Mouse (Mus musculus) ES-Bruce4 (cell line): ENCODE measurements around the gene Dpy30.

Experiments
- CTCF ChIP-seq: IDR thresholded peaks from one replicate; pipeline ENCODE4 v1.8.1; 2011; ENCODE audit warnings: low read depth, low read length
- POLR2A ChIP-seq: IDR thresholded peaks from one replicate; pipeline ENCODE4 v1.8.1; 2011; ENCODE audit warnings: low read length; ENCODE audit not compliant: insufficient read depth

DNA sequence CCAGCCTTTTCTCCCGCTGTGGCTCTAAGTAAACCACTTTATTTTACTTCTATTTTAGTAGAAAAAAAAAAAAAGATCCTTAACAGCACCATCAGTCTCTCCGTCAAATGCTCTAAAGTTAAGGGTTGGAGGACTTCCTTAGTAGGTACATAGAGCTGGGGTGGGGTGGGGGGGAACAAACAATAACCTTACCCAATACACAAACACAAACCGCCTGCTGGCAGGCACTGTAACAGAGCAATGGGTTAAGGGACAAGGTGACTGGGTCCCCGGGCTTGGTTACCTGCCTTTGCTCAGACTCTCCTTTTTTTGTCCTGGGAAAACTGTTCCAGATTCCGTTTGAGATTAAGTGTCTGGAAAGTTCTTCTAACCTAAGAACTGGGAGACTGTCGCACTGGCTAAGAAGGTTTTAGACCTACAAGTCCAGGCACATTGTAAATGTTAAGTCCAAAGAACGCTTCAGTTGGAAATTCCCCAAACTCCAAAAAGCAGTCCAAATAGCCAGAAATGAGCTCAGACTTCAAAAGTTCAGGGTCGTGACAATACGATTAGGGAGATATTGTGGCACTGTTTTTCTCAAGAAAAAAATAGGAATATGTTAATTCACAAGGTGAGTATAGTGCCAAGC, 7.4 kb upstream of the Dpy30 start:
- TF ChIP-seq CTCF (no peak), POLR2A (no peak)
